Mouse (Mus musculus) limb, embryonic 14.5 days (tissue): ENCODE measurements around the gene Zfp148. TPM values are rescaled to one million over a fixed set of nuclear protein-coding genes. Genes with fewer than 3 reads are reported as not detected.
"Not testable (repeated sequence)": the region's sequence is repeated elsewhere in the genome, so short reads cannot be mapped to it uniquely, and the experiment has no call there.

Experiments used
- ATAC-seq: fragments of 200-750 bp; cut with Nextera tagmentation; 2 replicates; pipeline ENCODE4 v1.8.0; 2017; ENCODE audit warnings: low read depth, moderate number of reproducible peaks, moderate TSS enrichment; ENCODE audit not compliant: low FRiP score
- DNase-seq: peaks from one replicate; pipeline ENCODE4 v3.0.0-alpha.2; 2015; ENCODE audit warnings: low spot score
- H3K27ac ChIP-seq: fragments of 300-500 bp; sonication (generic); replicated peaks from 2 replicates; pipeline ENCODE4 v1.5.1; 2014; ENCODE audit warnings: low read depth, mild to moderate bottlenecking, low read length, moderate library complexity, mixed read lengths
- H3K27me3 ChIP-seq: fragments of 300-500 bp; sonication (generic); 2 replicates; pipeline ENCODE4 v1.6.1; 2014; ENCODE audit warnings: low read length, mixed read lengths; ENCODE audit not compliant: control insufficient read depth, insufficient read depth
- H3K36me3 ChIP-seq: fragments of 300-500 bp; sonication (generic); 2 replicates; pipeline ENCODE4 v1.6.1; 2014; ENCODE audit warnings: mild to moderate bottlenecking, low read length, moderate library complexity, mixed read lengths; ENCODE audit not compliant: control insufficient read depth, insufficient read depth
- H3K4me1 ChIP-seq: fragments of 300-500 bp; sonication (generic); 2 replicates; pipeline ENCODE4 v1.6.1; 2014; ENCODE audit warnings: antibody characterized with exemption, low read length, mixed read lengths; ENCODE audit not compliant: control insufficient read depth, insufficient read depth
- H3K4me2 ChIP-seq: fragments of 300-500 bp; sonication (generic); replicated peaks from 2 replicates; pipeline ENCODE4 v1.6.1; 2014; ENCODE audit warnings: low read depth, mild to moderate bottlenecking, low read length, moderate library complexity; ENCODE audit not compliant: severe bottlenecking
- H3K4me3 ChIP-seq: fragments of 300-500 bp; sonication (generic); replicated peaks from 2 replicates; pipeline ENCODE4 v1.5.1; 2014; ENCODE audit warnings: low read length
- H3K9ac ChIP-seq: fragments of 300-500 bp; sonication (generic); 2 replicates; pipeline ENCODE4 v1.6.1; 2014; ENCODE audit warnings: mild to moderate bottlenecking, low read depth, low read length, moderate library complexity; ENCODE audit not compliant: severe bottlenecking
- H3K9me3 ChIP-seq: fragments of 300-500 bp; sonication (generic); 2 replicates; pipeline ENCODE4 v1.6.1; 2016; ENCODE audit warnings: low read length; ENCODE audit not compliant: control insufficient read depth
- POLR2A ChIP-seq: fragments of 200-500 bp; IDR thresholded peaks from 2 replicates; pipeline ENCODE4 v1.8.0; 2012; ENCODE audit warnings: inconsistent platforms, mild to moderate bottlenecking, moderate library complexity, borderline replicate concordance; ENCODE audit not compliant: insufficient read depth, insufficient read length; ENCODE audit errors: extremely low read depth
- WGBS: fragments of 180-500 bp; shearing (Covaris S2); extraction: QIAGEN DNeasy Blood & Tissue Kit; methylation state at CpG from one replicate; pipeline ENCODE4 v1.1.7; 2014; 5-methylcytosine and 5-hydroxymethylcytosine counted together
- polyA plus RNA-seq, 2 experiments: library from polyadenylated mRNA; depleted of rRNA in 1 of 2; stranded (reverse) in 1 of 2; unstranded in 1 of 2; fragments of >200 nt; fragmentation: Nextera tagmentation in 1 of 2; extraction: Ambion mirVana in 1 of 2; gene quantifications; 2 replicates each; pipeline versions ENCODE4 v1.2.1 to v1.2.3; 2012 to 2014

Gene Zfp148
- polyA plus RNA-seq, 2 experiments, result 26.6 to 50.2 TPM

- no peak overlapping the region for H3K4me2 ChIP-seq
- no peaks in the 10 kb centered on the region for H3K9me3 ChIP-seq
- DNase-seq (no peak), ATAC-seq (no peak)
- no peak overlapping the region for H3K27ac ChIP-seq
- no peak for TF ChIP-seq POLR2A
- H3K4me3 ChIP-seq, result no peak overlapping the region
- H3K27me3 ChIP-seq, result no peaks in the 10 kb centered on the region
- H3K4me1 ChIP-seq, result no peaks in the 10 kb centered on the region
- H3K36me3 ChIP-seq, result peaks cover 5% of the 10 kb centered on the region
- WGBS, result 88% methylated on average over 4 of the region's 4 CpGs
- H3K9ac ChIP-seq, result no peak overlapping the region
Observed at GRCm38 (mm10) chr16:33508082-33508481, 127.4 kb downstream of the Zfp148 start.

GRCm38 (mm10) chr16:33509231-33509630 is 128.6 kb downstream of the Zfp148 start:
- 55% methylated on average over 2 of the region's 2 CpGs for WGBS
- not testable (repeated sequence) for H3K4me2 ChIP-seq

GRCm38 (mm10) chr16:33510856-33511255 is 130.2 kb downstream of the Zfp148 start:
- H3K27me3 ChIP-seq, H3K36me3 ChIP-seq, H3K9me3 ChIP-seq, ATAC-seq, H3K27ac ChIP-seq, H3K9ac ChIP-seq, H3K4me1 ChIP-seq, H3K4me3 ChIP-seq, DNase-seq, H3K4me2 ChIP-seq: not testable (repeated sequence)
- 91% methylated on average over 4 of the region's 4 CpGs for whole genome bisulfite sequencing

More at GRCm38 (mm10) chr16:33509231-33509630, 128.6 kb downstream of the Zfp148 start:
- H3K4me1 ChIP-seq, H3K27ac ChIP-seq, H3K27me3 ChIP-seq, H3K4me3 ChIP-seq, DNase-seq, H3K36me3 ChIP-seq, H3K9ac ChIP-seq, H3K9me3 ChIP-seq, ATAC-seq: not testable (repeated sequence)

- Histone ChIP-seq H3K9me3 (no peaks in the 10 kb centered on the region), H3K27me3 (no peaks in the 10 kb centered on the region), H3K4me3 (no peak overlapping the region), H3K36me3 (no peaks in the 10 kb centered on the region), H3K4me2 (no peak overlapping the region), H3K4me1 (peaks cover 14% of the 10 kb centered on the region), H3K27ac (no peak overlapping the region), H3K9ac (no peak overlapping the region)
- TF ChIP-seq POLR2A, result no peak
- WGBS, result 74% methylated on average over 6 of the region's 6 CpGs
- ATAC-seq, result no peak
- DNase-seq, result no peak
Observed at GRCm38 (mm10) chr16:33512555-33512954, 131.9 kb downstream of the Zfp148 start.

GRCm38 (mm10) chr16:33516807-33517565 is 136.3 kb downstream of the Zfp148 start, which contains the start of gene Slc12a8:
Slc12a8 (plus strand) TSS chr16:33517328.
- Histone ChIP-seq H3K9ac (peak within 1 kb of the TSS; percentile 58), H3K9me3 (no peaks in the 10 kb centered on the region), H3K4me1 (peaks cover 17% of the 10 kb centered on the region), H3K36me3 (no peaks in the 10 kb centered on the region), H3K4me2 (peak within 1 kb of the TSS; percentile 82), H3K27ac (no peak within 1 kb of the TSS), H3K4me3 (peak within 1 kb of the TSS; percentile 35), H3K27me3 (no peaks in the 10 kb centered on the region)
- WGBS, result 4% methylated on average over 25 of the region's 27 CpGs
- DNase-seq (peak; percentile 50), ATAC-seq (no peak)
- TF ChIP-seq POLR2A, result no peak
